Mouse (Mus musculus): Measurements from ENCODE around the gene Mrgpre. TPM values are rescaled to one million over a fixed set of nuclear protein-coding genes. Genes with fewer than 3 reads are reported as not detected.

Mrgpre gene
- polyA plus RNA-seq, 1 experiment from 2014 or later, result 2.2 TPM

- Histone ChIP-seq H3K27me3 (ENCODE audit: control insufficient read depth, insufficient read depth, low read length) (peaks cover 16% of the 10 kb centered on the region; the same call in 1 of the 2 replicates), H3K36me3 (ENCODE audit: control insufficient read depth, insufficient read depth) (no peaks in the 10 kb centered on the region), H3K9me3 (replicated peaks; ENCODE audit: control insufficient read depth, low read length) (no peaks in the 10 kb centered on the region), H3K4me3 (ENCODE audit: low read length) (no peak overlapping the region), H3K9ac (ENCODE audit: low read length) (no peak overlapping the region), H3K4me1 (ENCODE audit: control insufficient read depth, insufficient read depth, low read length) (peaks cover 7% of the 10 kb centered on the region), H3K4me2 (ENCODE audit: low read depth, low read length) (no peak overlapping the region), H3K27ac (ENCODE audit: low read length) (no peak overlapping the region)
- no peak for ATAC-seq (replicated peaks; ENCODE audit: extremely low read depth, insufficient read depth, low FRiP score)
- WGBS, result 31% methylated on average over 4 of the region's 4 CpGs
Measured at GRCm38 (mm10) chr7:143752056-143752455, 32.2 kb downstream of the Mrgpre start.

DNA sequence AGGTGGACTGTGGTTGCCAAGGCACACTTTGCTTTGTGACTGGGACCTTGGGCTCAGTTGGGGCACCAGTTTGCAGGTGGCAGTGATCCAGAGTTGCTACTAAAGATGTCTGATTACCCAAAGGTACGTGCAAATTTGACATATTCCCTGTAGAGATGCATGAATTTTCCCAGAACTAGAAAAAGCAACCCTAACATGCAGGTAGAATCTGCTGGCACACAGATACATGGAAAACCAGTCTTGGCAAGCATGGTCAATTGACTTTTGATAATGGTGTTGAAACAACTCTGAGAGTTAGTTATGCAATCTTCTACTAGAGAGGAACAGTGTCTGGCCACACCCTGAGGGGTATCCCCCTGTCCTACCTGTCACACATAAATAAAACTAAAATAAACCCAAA is 32.9 kb downstream of the Mrgpre start:
- no peak overlapping the region for H3K4me2 ChIP-seq (ENCODE audit: low read depth, low read length)
- H3K9ac ChIP-seq (ENCODE audit: low read length), result no peak overlapping the region
- no peak overlapping the region for H3K27ac ChIP-seq (ENCODE audit: low read length)
- ATAC-seq (replicated peaks; ENCODE audit: extremely low read depth, insufficient read depth, low FRiP score), result no peak
- H3K4me3 ChIP-seq (ENCODE audit: low read length), result no peak overlapping the region
- H3K36me3 ChIP-seq (ENCODE audit: control insufficient read depth, insufficient read depth), result no peaks in the 10 kb centered on the region
- H3K4me1 ChIP-seq (ENCODE audit: control insufficient read depth, insufficient read depth, low read length), result peaks cover 4% of the 10 kb centered on the region
- 84% methylated on average over 1 of the region's 1 CpGs for WGBS
- H3K27me3 ChIP-seq (ENCODE audit: control insufficient read depth, insufficient read depth, low read length), result peaks cover 15% of the 10 kb centered on the region; the same call in 1 of the 2 replicates
- no peaks in the 10 kb centered on the region for H3K9me3 ChIP-seq (replicated peaks; ENCODE audit: control insufficient read depth, low read length)

GRCm38 (mm10) chr7:143749045-143749444 is 35.3 kb downstream of the Mrgpre start:
- no peak overlapping the region for H3K4me2 ChIP-seq (ENCODE audit: low read depth, low read length)
- no peak overlapping the region for H3K9ac ChIP-seq (ENCODE audit: low read length)
- no peaks in the 10 kb centered on the region for H3K27me3 ChIP-seq (ENCODE audit: control insufficient read depth, insufficient read depth, low read length)
- no peak overlapping the region for H3K4me3 ChIP-seq (ENCODE audit: low read length)
- ATAC-seq (replicated peaks; ENCODE audit: extremely low read depth, insufficient read depth, low FRiP score), result no peak
- H3K27ac ChIP-seq (ENCODE audit: low read length), result no peak overlapping the region
- H3K9me3 ChIP-seq (replicated peaks; ENCODE audit: control insufficient read depth, low read length), result no peaks in the 10 kb centered on the region
- H3K36me3 ChIP-seq (ENCODE audit: control insufficient read depth, insufficient read depth), result no peaks in the 10 kb centered on the region
- 68% methylated on average over 3 of the region's 3 CpGs for WGBS
- H3K4me1 ChIP-seq (ENCODE audit: control insufficient read depth, insufficient read depth, low read length), result peaks cover 3% of the 10 kb centered on the region

DNA sequence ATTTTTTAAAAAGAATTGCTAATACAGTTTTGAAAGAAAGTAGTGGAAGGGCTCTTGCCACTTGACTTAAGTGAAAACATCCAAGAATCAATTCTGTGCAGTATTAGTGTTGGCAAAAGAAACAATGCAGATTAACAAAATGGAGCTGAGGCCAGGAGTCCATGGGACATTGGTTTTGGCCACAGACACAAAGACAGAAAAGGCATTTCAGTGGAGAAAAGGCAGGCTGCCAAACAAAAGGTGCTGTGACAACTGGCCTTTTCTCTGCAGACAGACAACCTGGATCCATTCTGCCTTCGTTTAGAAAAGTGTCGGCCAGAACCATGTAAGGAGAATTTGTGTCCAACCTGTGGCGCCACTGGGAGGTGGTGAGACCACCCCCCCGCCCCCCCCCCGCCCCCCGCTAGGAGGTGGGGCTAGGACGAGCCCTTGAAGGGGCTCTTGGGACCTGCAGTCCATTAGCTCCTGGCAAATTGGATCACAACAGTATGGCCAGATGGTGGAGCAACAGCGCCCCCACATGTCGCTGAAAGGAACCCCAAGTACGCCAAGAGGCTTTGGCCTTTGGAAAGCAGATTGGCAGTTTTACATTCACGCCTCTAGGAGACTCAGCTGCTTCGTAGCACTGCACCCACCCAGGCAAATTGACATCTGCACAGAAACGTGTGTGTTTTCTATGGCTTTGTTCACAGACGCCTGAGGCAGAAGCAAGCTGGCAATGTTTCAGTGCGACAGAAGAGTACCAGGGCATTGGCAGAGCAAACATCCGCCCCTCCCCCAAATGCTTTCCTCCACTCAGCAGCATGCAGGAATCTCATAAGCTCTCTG is 36.0 kb downstream of the Mrgpre start:
- 0 out of 2 replicates have a peak overlapping the region, but pooled peaks have one; percentile 2 for H3K9ac ChIP-seq (ENCODE audit: low read length)
- peak overlapping the region; percentile 52 for H3K4me2 ChIP-seq (ENCODE audit: low read depth, low read length)
- no peaks in the 10 kb centered on the region for H3K27me3 ChIP-seq (ENCODE audit: control insufficient read depth, insufficient read depth, low read length)
- ATAC-seq (replicated peaks; ENCODE audit: extremely low read depth, insufficient read depth, low FRiP score), result peak; percentile 88
- H3K4me1 ChIP-seq (ENCODE audit: control insufficient read depth, insufficient read depth, low read length), result peaks cover 3% of the 10 kb centered on the region
- H3K36me3 ChIP-seq (ENCODE audit: control insufficient read depth, insufficient read depth), result no peaks in the 10 kb centered on the region
- no peaks in the 10 kb centered on the region for H3K9me3 ChIP-seq (replicated peaks; ENCODE audit: control insufficient read depth, low read length)
- WGBS, result 3% methylated on average over 16 of the region's 16 CpGs
- H3K4me3 ChIP-seq (ENCODE audit: low read length), result peak overlapping the region; percentile 13; the same call in 1 of the 2 replicates
- H3K27ac ChIP-seq (ENCODE audit: low read length), result no peak overlapping the region

DNA sequence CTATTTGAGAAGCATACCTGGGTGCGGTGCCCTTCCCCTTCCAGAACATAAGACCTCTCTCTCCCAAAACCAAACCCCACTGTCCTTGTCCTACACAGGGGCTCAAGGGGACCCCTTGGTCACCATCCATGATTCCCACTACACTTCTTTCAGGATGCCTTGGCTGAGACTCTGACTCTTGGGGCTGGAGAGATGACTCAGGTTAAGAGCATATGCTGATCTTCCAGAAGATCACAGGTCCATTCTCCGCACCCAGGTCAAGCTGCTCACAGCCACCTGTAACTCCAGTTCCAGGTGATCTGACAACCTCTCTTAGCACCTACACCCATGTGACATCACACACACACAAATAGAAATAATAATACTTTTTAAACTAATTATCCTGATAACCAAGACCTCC is 43.6 kb downstream of the Mrgpre start:
- whole genome bisulfite sequencing, result 17% methylated on average over 2 of the region's 2 CpGs
- no peaks in the 10 kb centered on the region for H3K36me3 ChIP-seq (ENCODE audit: control insufficient read depth, insufficient read depth)
- H3K4me3 ChIP-seq (ENCODE audit: low read length), result peak overlapping the region; percentile 79
- H3K27me3 ChIP-seq (ENCODE audit: control insufficient read depth, insufficient read depth, low read length), result 0 out of 2 replicates have a peak, but pooled peaks cover 2% of the 10 kb centered on the region
- H3K4me1 ChIP-seq (ENCODE audit: control insufficient read depth, insufficient read depth, low read length), result peaks cover 25% of the 10 kb centered on the region
- peak overlapping the region; percentile 94 for H3K9ac ChIP-seq (ENCODE audit: low read length)
- no peaks in the 10 kb centered on the region for H3K9me3 ChIP-seq (replicated peaks; ENCODE audit: control insufficient read depth, low read length)
- no peak overlapping the region for H3K27ac ChIP-seq (ENCODE audit: low read length)
- ATAC-seq (replicated peaks; ENCODE audit: extremely low read depth, insufficient read depth, low FRiP score), result no peak
- H3K4me2 ChIP-seq (ENCODE audit: low read depth, low read length), result peak overlapping the region; percentile 63

DNA sequence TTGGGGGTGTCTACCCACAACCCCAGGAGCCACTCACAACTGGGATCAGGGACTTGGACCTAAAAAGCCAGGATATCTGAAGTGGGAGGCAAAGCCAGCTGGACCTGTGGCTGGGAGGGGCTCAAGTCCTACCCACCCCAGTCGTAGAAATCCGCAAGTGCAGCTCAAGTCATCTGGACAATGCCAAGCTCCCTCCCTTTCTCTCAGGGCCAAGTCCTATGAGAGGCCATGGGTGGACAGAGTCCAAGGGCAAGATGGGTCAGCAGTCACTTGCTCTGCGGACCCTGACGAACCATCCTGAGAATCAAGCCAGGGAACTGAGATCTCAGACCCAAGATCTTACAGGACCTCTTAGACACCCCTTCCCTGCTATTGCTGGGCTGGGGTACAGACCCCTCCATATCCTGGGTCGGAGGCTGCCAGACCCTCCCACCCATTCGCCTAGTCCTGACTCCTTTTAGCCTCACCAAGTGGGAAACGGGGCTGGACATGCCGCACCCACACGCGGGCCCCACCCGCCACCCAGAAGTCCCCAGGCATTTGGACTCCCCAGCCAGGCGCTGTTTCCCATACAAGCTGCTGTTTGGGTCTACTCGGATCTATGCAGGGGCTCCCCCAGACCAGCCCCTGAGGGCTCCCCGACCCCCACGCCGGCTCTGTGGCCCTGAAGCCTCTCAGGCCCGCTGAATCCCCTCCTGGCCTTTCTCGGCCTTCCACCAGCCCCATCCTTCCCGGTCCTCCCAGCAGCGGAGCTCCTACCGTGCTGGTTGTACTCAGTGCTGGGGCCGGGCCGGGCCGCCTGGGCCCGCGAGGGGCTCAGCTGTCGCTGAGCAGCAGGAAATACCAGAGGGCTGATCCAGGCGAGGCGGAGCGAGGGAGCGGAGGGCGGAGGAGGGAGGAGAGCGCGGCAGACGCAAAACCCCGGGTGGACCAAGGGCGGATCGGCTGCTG is 44.5 kb downstream of the Mrgpre start:
- no peaks in the 10 kb centered on the region for H3K36me3 ChIP-seq (ENCODE audit: control insufficient read depth, insufficient read depth)
- 2% methylated on average over 35 of the region's 38 CpGs for WGBS
- peak; percentile 93 for ATAC-seq (replicated peaks; ENCODE audit: extremely low read depth, insufficient read depth, low FRiP score)
- H3K4me2 ChIP-seq (ENCODE audit: low read depth, low read length), result peak overlapping the region; percentile 63
- H3K9ac ChIP-seq (ENCODE audit: low read length), result peak overlapping the region; percentile 94
- no peaks in the 10 kb centered on the region for H3K9me3 ChIP-seq (replicated peaks; ENCODE audit: control insufficient read depth, low read length)
- 0 out of 2 replicates have a peak, but pooled peaks cover 2% of the 10 kb centered on the region for H3K27me3 ChIP-seq (ENCODE audit: control insufficient read depth, insufficient read depth, low read length)
- peaks cover 25% of the 10 kb centered on the region for H3K4me1 ChIP-seq (ENCODE audit: control insufficient read depth, insufficient read depth, low read length)
- H3K4me3 ChIP-seq (ENCODE audit: low read length), result peak overlapping the region; percentile 79
- peak overlapping the region; percentile 89 for H3K27ac ChIP-seq (ENCODE audit: low read length)

GRCm38 (mm10) chr7:143738601-143739006 is 45.7 kb downstream of the Mrgpre start:
- Histone ChIP-seq H3K36me3 (ENCODE audit: control insufficient read depth, insufficient read depth) (no peaks in the 10 kb centered on the region), H3K4me2 (ENCODE audit: low read depth, low read length) (peak overlapping the region; percentile 63), H3K27ac (ENCODE audit: low read length) (peak overlapping the region; percentile 89), H3K4me1 (ENCODE audit: control insufficient read depth, insufficient read depth, low read length) (peaks cover 30% of the 10 kb centered on the region), H3K9me3 (replicated peaks; ENCODE audit: control insufficient read depth, low read length) (no peaks in the 10 kb centered on the region), H3K9ac (ENCODE audit: low read length) (peak overlapping the region; percentile 94), H3K27me3 (ENCODE audit: control insufficient read depth, insufficient read depth, low read length) (0 out of 2 replicates have a peak, but pooled peaks cover 2% of the 10 kb centered on the region), H3K4me3 (ENCODE audit: low read length) (peak overlapping the region; percentile 79)
- ATAC-seq (replicated peaks; ENCODE audit: extremely low read depth, insufficient read depth, low FRiP score), result peak; percentile 59
- WGBS, result 7% methylated on average over 5 of the region's 5 CpGs

DNA sequence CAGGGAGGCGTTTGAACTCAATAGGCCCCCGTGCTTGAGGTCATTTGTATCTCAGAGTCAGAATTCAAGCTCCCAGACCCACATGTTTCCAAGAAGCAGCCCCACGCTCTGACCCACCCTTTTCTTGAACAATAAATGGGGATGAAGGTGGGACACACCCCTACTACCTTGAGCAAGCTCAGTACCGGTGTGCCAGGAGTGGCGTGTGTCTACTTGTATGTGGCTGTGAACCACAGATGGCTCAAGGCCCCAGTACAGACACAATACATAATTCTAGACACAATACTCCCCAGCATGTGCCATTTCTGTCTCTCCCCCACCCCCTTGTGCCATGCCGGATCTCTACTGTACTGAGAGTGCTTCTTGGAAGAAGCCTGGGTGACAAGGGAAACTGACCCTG is 46.1 kb downstream of the Mrgpre start:
- peak overlapping the region; percentile 89 for H3K27ac ChIP-seq (ENCODE audit: low read length)
- peak overlapping the region; percentile 94 for H3K9ac ChIP-seq (ENCODE audit: low read length)
- WGBS, result 39% methylated on average over 6 of the region's 6 CpGs
- peaks cover 31% of the 10 kb centered on the region for H3K4me1 ChIP-seq (ENCODE audit: control insufficient read depth, insufficient read depth, low read length)
- H3K4me2 ChIP-seq (ENCODE audit: low read depth, low read length), result peak overlapping the region; percentile 63
- peak overlapping the region; percentile 79; the same call in 1 of the 2 replicates for H3K4me3 ChIP-seq (ENCODE audit: low read length)
- H3K9me3 ChIP-seq (replicated peaks; ENCODE audit: control insufficient read depth, low read length), result no peaks in the 10 kb centered on the region
- no peak for ATAC-seq (replicated peaks; ENCODE audit: extremely low read depth, insufficient read depth, low FRiP score)
- no peaks in the 10 kb centered on the region for H3K36me3 ChIP-seq (ENCODE audit: control insufficient read depth, insufficient read depth)
- 0 out of 2 replicates have a peak, but pooled peaks cover 2% of the 10 kb centered on the region for H3K27me3 ChIP-seq (ENCODE audit: control insufficient read depth, insufficient read depth, low read length)
